Mouse (Mus musculus): ENCODE measurements around the gene Oas1c. TPM values are rescaled to one million over a fixed set of nuclear protein-coding genes. Genes with fewer than 3 reads are reported as not detected.

The Oas1c gene
- 0.24 and 0.27 TPM in 2 replicates for polyA plus RNA-seq (2014; fragmentation: Nextera tagmentation; extraction: Ambion mirVana)

- no peaks in the 10 kb centered on the region for H3K27me3 ChIP-seq (ENCODE audit: control insufficient read depth, insufficient read depth, low read length)
- H3K9ac ChIP-seq (replicated peaks; ENCODE audit: low read length) = peak within 1 kb of the TSS; percentile 55
- peak; percentile 91 for DNase-seq (ENCODE audit: low spot score)
- H3K4me1 ChIP-seq (ENCODE audit: control insufficient read depth, insufficient read depth, low read length) = no peaks in the 10 kb centered on the region
- ATAC-seq (replicated peaks; ENCODE audit: insufficient number of reproducible peaks, low FRiP score, low TSS enrichment, low read depth) = peak; percentile 86
- H3K36me3 ChIP-seq (replicated peaks; ENCODE audit: control insufficient read depth, insufficient read depth, low read depth, low read length) = no peaks in the 10 kb centered on the region
- peak within 1 kb of the TSS; percentile 41; the same call in 1 of the 2 replicates for H3K27ac ChIP-seq (replicated peaks; ENCODE audit: low read depth, low read length)
- 5% methylated on average over 18 of the region's 18 CpGs for WGBS
- H3K9me3 ChIP-seq (replicated peaks; ENCODE audit: control insufficient read depth, low read length) = no peaks in the 10 kb centered on the region
- peak within 1 kb of the TSS; percentile 38 for H3K4me2 ChIP-seq (ENCODE audit: low read depth, low read length)
- peak within 1 kb of the TSS; percentile 12 for H3K4me3 ChIP-seq (ENCODE audit: low read depth, low read length)
These were observed at the start of gene Oas1c for GRCm38 (mm10) chr5:120811951-120812819. Gene Oas1c, minus strand, starts transcription at chr5:120812514.

- no peak for ATAC-seq (replicated peaks; ENCODE audit: insufficient number of reproducible peaks, low FRiP score, low TSS enrichment, low read depth)
- WGBS = 61% methylated on average over 4 of the region's 4 CpGs
These were observed 48.8 kb upstream of the Oas1c start, which contains the start of gene Oas1h for GRCm38 (mm10) chr5:120861121-120861520. Gene Oas1h, plus strand, starts transcription at chr5:120861421.

GRCm38 (mm10) chr5:120859241-120859640 is 46.9 kb upstream of the Oas1c start:
- Histone ChIP-seq H3K36me3 (replicated peaks; ENCODE audit: control insufficient read depth, insufficient read depth, low read depth, low read length) (no peaks in the 10 kb centered on the region), H3K4me1 (ENCODE audit: control insufficient read depth, insufficient read depth, low read length) (no peaks in the 10 kb centered on the region), H3K9me3 (replicated peaks; ENCODE audit: control insufficient read depth, low read length) (no peaks in the 10 kb centered on the region; the same call in 1 of the 2 replicates), H3K4me2 (ENCODE audit: low read depth, low read length) (no peak overlapping the region), H3K27me3 (ENCODE audit: control insufficient read depth, insufficient read depth, low read length) (no peaks in the 10 kb centered on the region), H3K9ac (replicated peaks; ENCODE audit: low read length) (no peak overlapping the region), H3K27ac (replicated peaks; ENCODE audit: low read depth, low read length) (no peak overlapping the region), H3K4me3 (ENCODE audit: low read depth, low read length) (no peak overlapping the region)
- no peak for ATAC-seq (replicated peaks; ENCODE audit: insufficient number of reproducible peaks, low FRiP score, low TSS enrichment, low read depth)
- no peak for DNase-seq (ENCODE audit: low spot score)
- 75% methylated on average over 2 of the region's 2 CpGs for WGBS

More at GRCm38 (mm10) chr5:120861121-120861520, 48.8 kb upstream of the Oas1c start, which contains the start of gene Oas1h:
- Histone ChIP-seq H3K9me3 (replicated peaks; ENCODE audit: control insufficient read depth, low read length) (no peaks in the 10 kb centered on the region), H3K4me3 (ENCODE audit: low read depth, low read length) (no peak within 1 kb of the TSS), H3K9ac (replicated peaks; ENCODE audit: low read length) (no peak within 1 kb of the TSS), H3K27ac (replicated peaks; ENCODE audit: low read depth, low read length) (no peak within 1 kb of the TSS), H3K4me2 (ENCODE audit: low read depth, low read length) (no peak within 1 kb of the TSS), H3K36me3 (replicated peaks; ENCODE audit: control insufficient read depth, insufficient read depth, low read depth, low read length) (no peaks in the 10 kb centered on the region), H3K4me1 (ENCODE audit: control insufficient read depth, insufficient read depth, low read length) (no peaks in the 10 kb centered on the region), H3K27me3 (ENCODE audit: control insufficient read depth, insufficient read depth, low read length) (no peaks in the 10 kb centered on the region)
- no peak for DNase-seq (ENCODE audit: low spot score)

- Histone ChIP-seq H3K4me2 (ENCODE audit: low read depth, low read length) (no peak overlapping the region), H3K27ac (replicated peaks; ENCODE audit: low read depth, low read length) (no peak overlapping the region), H3K9me3 (replicated peaks; ENCODE audit: control insufficient read depth, low read length) (no peaks in the 10 kb centered on the region; the same call in 1 of the 2 replicates), H3K9ac (replicated peaks; ENCODE audit: low read length) (no peak overlapping the region), H3K36me3 (replicated peaks; ENCODE audit: control insufficient read depth, insufficient read depth, low read depth, low read length) (no peaks in the 10 kb centered on the region), H3K4me1 (ENCODE audit: control insufficient read depth, insufficient read depth, low read length) (no peaks in the 10 kb centered on the region), H3K27me3 (ENCODE audit: control insufficient read depth, insufficient read depth, low read length) (no peaks in the 10 kb centered on the region), H3K4me3 (ENCODE audit: low read depth, low read length) (no peak overlapping the region)
- WGBS = 66% methylated on average over 3 of the region's 3 CpGs
- ATAC-seq (replicated peaks; ENCODE audit: insufficient number of reproducible peaks, low FRiP score, low TSS enrichment, low read depth) (no peak), DNase-seq (ENCODE audit: low spot score) (peak; percentile 46)
These were observed 37.4 kb upstream of the Oas1c start for GRCm38 (mm10) chr5:120849601-120850136.

- Histone ChIP-seq H3K4me1 (ENCODE audit: control insufficient read depth, insufficient read depth, low read length) (no peaks in the 10 kb centered on the region), H3K4me3 (ENCODE audit: low read depth, low read length) (no peak within 1 kb of the TSS), H3K36me3 (replicated peaks; ENCODE audit: control insufficient read depth, insufficient read depth, low read depth, low read length) (no peaks in the 10 kb centered on the region), H3K9me3 (replicated peaks; ENCODE audit: control insufficient read depth, low read length) (no peaks in the 10 kb centered on the region), H3K27me3 (ENCODE audit: control insufficient read depth, insufficient read depth, low read length) (no peaks in the 10 kb centered on the region), H3K4me2 (ENCODE audit: low read depth, low read length) (no peak within 1 kb of the TSS), H3K27ac (replicated peaks; ENCODE audit: low read depth, low read length) (no peak within 1 kb of the TSS), H3K9ac (replicated peaks; ENCODE audit: low read length) (no peak within 1 kb of the TSS)
- ATAC-seq (replicated peaks; ENCODE audit: insufficient number of reproducible peaks, low FRiP score, low TSS enrichment, low read depth) = no peak
- DNase-seq (ENCODE audit: low spot score) = no peak
- WGBS = 89% methylated on average over 4 of the region's 4 CpGs
These were observed 34.8 kb upstream of the Oas1c start, which contains the start of gene Oas1f for GRCm38 (mm10) chr5:120847067-120847466. Gene Oas1f, plus strand, starts transcription at chr5:120847367.

GRCm38 (mm10) chr5:120844713-120845112 is 32.4 kb upstream of the Oas1c start:
- Histone ChIP-seq H3K27ac (replicated peaks; ENCODE audit: low read depth, low read length) (no peak overlapping the region), H3K4me2 (ENCODE audit: low read depth, low read length) (no peak overlapping the region), H3K27me3 (ENCODE audit: control insufficient read depth, insufficient read depth, low read length) (no peaks in the 10 kb centered on the region), H3K4me3 (ENCODE audit: low read depth, low read length) (no peak overlapping the region), H3K4me1 (ENCODE audit: control insufficient read depth, insufficient read depth, low read length) (no peaks in the 10 kb centered on the region), H3K36me3 (replicated peaks; ENCODE audit: control insufficient read depth, insufficient read depth, low read depth, low read length) (no peaks in the 10 kb centered on the region), H3K9ac (replicated peaks; ENCODE audit: low read length) (no peak overlapping the region), H3K9me3 (replicated peaks; ENCODE audit: control insufficient read depth, low read length) (no peaks in the 10 kb centered on the region)
- DNase-seq (ENCODE audit: low spot score) (no peak), ATAC-seq (replicated peaks; ENCODE audit: insufficient number of reproducible peaks, low FRiP score, low TSS enrichment, low read depth) (no peak)
- 85% methylated on average over 3 of the region's 3 CpGs for WGBS

- Histone ChIP-seq H3K36me3 (replicated peaks; ENCODE audit: control insufficient read depth, insufficient read depth, low read depth, low read length) (no peaks in the 10 kb centered on the region), H3K4me3 (ENCODE audit: low read depth, low read length) (no peak overlapping the region), H3K9ac (replicated peaks; ENCODE audit: low read length) (no peak overlapping the region), H3K27me3 (ENCODE audit: control insufficient read depth, insufficient read depth, low read length) (no peaks in the 10 kb centered on the region), H3K4me1 (ENCODE audit: control insufficient read depth, insufficient read depth, low read length) (no peaks in the 10 kb centered on the region), H3K9me3 (replicated peaks; ENCODE audit: control insufficient read depth, low read length) (no peaks in the 10 kb centered on the region), H3K27ac (replicated peaks; ENCODE audit: low read depth, low read length) (no peak overlapping the region), H3K4me2 (ENCODE audit: low read depth, low read length) (no peak overlapping the region)
- ATAC-seq (replicated peaks; ENCODE audit: insufficient number of reproducible peaks, low FRiP score, low TSS enrichment, low read depth) = no peak
- DNase-seq (ENCODE audit: low spot score) = peak; percentile 53
- 8% methylated on average over 8 of the region's 8 CpGs for WGBS
These were observed 24.6 kb upstream of the Oas1c start for GRCm38 (mm10) chr5:120836731-120837585.

Measured in embryonic facial prominence, embryonic 11.5 days (tissue).